Mouse (Mus musculus): Measurements from ENCODE around the gene Dock4. TPM values are rescaled to one million over a fixed set of nuclear protein-coding genes. Genes with fewer than 3 reads are reported as not detected.

Gene Dock4
- polyA plus RNA-seq, 1 experiment from 2014 or later: 2.6 TPM

GRCm38 (mm10) chr12:40523020-40523419, 77.3 kb downstream of the Dock4 start:
- Histone ChIP-seq H3K36me3 (no peaks in the 10 kb centered on the region), H3K9ac (no peak overlapping the region), H3K4me1 (no peaks in the 10 kb centered on the region), H3K27ac (no peak overlapping the region), H3K4me3 (no peak overlapping the region), H3K27me3 (replicated peaks) (no peaks in the 10 kb centered on the region), H3K4me2 (no peak overlapping the region), H3K9me3 (replicated peaks) (no peaks in the 10 kb centered on the region)
- WGBS (ENCODE audit: insufficient replicate concordance): 61% methylated on average over 4 of the region's 4 CpGs
- ATAC-seq: no peak

- H3K4me3 ChIP-seq: no peak overlapping the region
- no peaks in the 10 kb centered on the region for H3K4me1 ChIP-seq
- H3K27ac ChIP-seq: no peak overlapping the region
- 77% methylated on average over 3 of the region's 3 CpGs for WGBS (ENCODE audit: insufficient replicate concordance)
- no peak overlapping the region for H3K9ac ChIP-seq
- H3K27me3 ChIP-seq (replicated peaks): no peaks in the 10 kb centered on the region
- ATAC-seq: no peak
- H3K9me3 ChIP-seq (replicated peaks): no peaks in the 10 kb centered on the region
- no peaks in the 10 kb centered on the region for H3K36me3 ChIP-seq
- H3K4me2 ChIP-seq: no peak overlapping the region
These were observed 79.3 kb downstream of the Dock4 start for GRCm38 (mm10) chr12:40525045-40525444.

- Histone ChIP-seq H3K4me2 (no peak overlapping the region), H3K9ac (no peak overlapping the region), H3K4me3 (no peak overlapping the region), H3K9me3 (replicated peaks) (no peaks in the 10 kb centered on the region), H3K27me3 (replicated peaks) (0 out of 2 replicates have a peak, but pooled peaks cover 3% of the 10 kb centered on the region), H3K36me3 (no peaks in the 10 kb centered on the region), H3K27ac (no peak overlapping the region), H3K4me1 (no peaks in the 10 kb centered on the region)
- no peak for ATAC-seq
- 31% methylated on average over 9 of the region's 9 CpGs for WGBS (ENCODE audit: insufficient replicate concordance)
These were observed 90.2 kb downstream of the Dock4 start for GRCm38 (mm10) chr12:40535655-40536618.

- Histone ChIP-seq H3K4me1 (no peaks in the 10 kb centered on the region), H3K4me2 (no peak overlapping the region), H3K36me3 (no peaks in the 10 kb centered on the region), H3K27ac (no peak overlapping the region), H3K27me3 (replicated peaks) (0 out of 2 replicates have a peak, but pooled peaks cover 3% of the 10 kb centered on the region), H3K9me3 (replicated peaks) (no peaks in the 10 kb centered on the region), H3K4me3 (no peak overlapping the region), H3K9ac (no peak overlapping the region)
- WGBS (ENCODE audit: insufficient replicate concordance): 63% methylated on average over 1 of the region's 1 CpGs
- no peak for ATAC-seq
These were observed 92.1 kb downstream of the Dock4 start for GRCm38 (mm10) chr12:40537826-40538225.

GRCm38 (mm10) chr12:40538318-40538717, 92.6 kb downstream of the Dock4 start:
- H3K4me1 ChIP-seq: no peaks in the 10 kb centered on the region
- no peak overlapping the region for H3K4me3 ChIP-seq
- 0 out of 2 replicates have a peak, but pooled peaks cover 3% of the 10 kb centered on the region for H3K27me3 ChIP-seq (replicated peaks)
- no peak overlapping the region for H3K27ac ChIP-seq
- no peak for ATAC-seq
- no peaks in the 10 kb centered on the region for H3K9me3 ChIP-seq (replicated peaks)
- no peaks in the 10 kb centered on the region for H3K36me3 ChIP-seq
- no peak overlapping the region for H3K9ac ChIP-seq
- WGBS (ENCODE audit: insufficient replicate concordance): 60% methylated on average over 6 of the region's 6 CpGs
- H3K4me2 ChIP-seq: no peak overlapping the region

GRCm38 (mm10) chr12:40538780-40539179, 93.0 kb downstream of the Dock4 start:
- ATAC-seq: no peak
- 76% methylated on average over 6 of the region's 6 CpGs for WGBS (ENCODE audit: insufficient replicate concordance)

GRCm38 (mm10) chr12:40544273-40544672, 98.5 kb downstream of the Dock4 start:
- Histone ChIP-seq H3K36me3 (no peaks in the 10 kb centered on the region), H3K4me3 (no peak overlapping the region), H3K27me3 (replicated peaks) (no peaks in the 10 kb centered on the region), H3K27ac (no peak overlapping the region), H3K4me1 (no peaks in the 10 kb centered on the region), H3K9ac (no peak overlapping the region), H3K9me3 (replicated peaks) (no peaks in the 10 kb centered on the region), H3K4me2 (no peak overlapping the region)
- no peak for ATAC-seq
- WGBS (ENCODE audit: insufficient replicate concordance): 62% methylated on average over 3 of the region's 3 CpGs

More at GRCm38 (mm10) chr12:40538780-40539179, 93.0 kb downstream of the Dock4 start:
- H3K9me3 ChIP-seq (replicated peaks): no peaks in the 10 kb centered on the region
- H3K4me2 ChIP-seq: no peak overlapping the region
- no peak overlapping the region for H3K9ac ChIP-seq
- H3K4me1 ChIP-seq: no peaks in the 10 kb centered on the region
- H3K27ac ChIP-seq: no peak overlapping the region
- H3K27me3 ChIP-seq (replicated peaks): 0 out of 2 replicates have a peak, but pooled peaks cover 3% of the 10 kb centered on the region
- no peaks in the 10 kb centered on the region for H3K36me3 ChIP-seq
- no peak overlapping the region for H3K4me3 ChIP-seq

GRCm38 (mm10) chr12:40546827-40547226, 101.1 kb downstream of the Dock4 start:
- 55% methylated on average over 5 of the region's 5 CpGs for WGBS (ENCODE audit: insufficient replicate concordance)
- H3K36me3 ChIP-seq: no peaks in the 10 kb centered on the region
- H3K27me3 ChIP-seq (replicated peaks): no peaks in the 10 kb centered on the region
- no peak overlapping the region for H3K9ac ChIP-seq
- no peak overlapping the region for H3K4me3 ChIP-seq
- no peak overlapping the region for H3K4me2 ChIP-seq
- H3K9me3 ChIP-seq (replicated peaks): no peaks in the 10 kb centered on the region
- no peaks in the 10 kb centered on the region for H3K4me1 ChIP-seq
- H3K27ac ChIP-seq: no peak overlapping the region
- ATAC-seq: no peak

- Histone ChIP-seq H3K9me3 (replicated peaks) (no peaks in the 10 kb centered on the region), H3K36me3 (no peaks in the 10 kb centered on the region), H3K4me3 (no peak overlapping the region), H3K4me1 (no peaks in the 10 kb centered on the region), H3K9ac (no peak overlapping the region), H3K27me3 (replicated peaks) (no peaks in the 10 kb centered on the region), H3K4me2 (no peak overlapping the region), H3K27ac (no peak overlapping the region)
- WGBS (ENCODE audit: insufficient replicate concordance): 78% methylated on average over 3 of the region's 3 CpGs
- no peak for ATAC-seq
These were observed 105.6 kb downstream of the Dock4 start for GRCm38 (mm10) chr12:40551317-40551716.

GRCm38 (mm10) chr12:40552201-40552600, 106.4 kb downstream of the Dock4 start:
- no peak overlapping the region for H3K27ac ChIP-seq
- no peak overlapping the region for H3K4me2 ChIP-seq
- H3K36me3 ChIP-seq: no peaks in the 10 kb centered on the region
- 27% methylated on average over 1 of the region's 1 CpGs for WGBS (ENCODE audit: insufficient replicate concordance)
- no peak overlapping the region for H3K9ac ChIP-seq
- ATAC-seq: no peak
- H3K4me1 ChIP-seq: no peaks in the 10 kb centered on the region
- H3K27me3 ChIP-seq (replicated peaks): no peaks in the 10 kb centered on the region
- H3K4me3 ChIP-seq: no peak overlapping the region
- no peaks in the 10 kb centered on the region for H3K9me3 ChIP-seq (replicated peaks)

GRCm38 (mm10) chr12:40553929-40554328, 108.2 kb downstream of the Dock4 start:
- Histone ChIP-seq H3K36me3 (no peaks in the 10 kb centered on the region), H3K9ac (no peak overlapping the region), H3K4me3 (no peak overlapping the region), H3K4me2 (no peak overlapping the region), H3K4me1 (no peaks in the 10 kb centered on the region), H3K9me3 (replicated peaks) (no peaks in the 10 kb centered on the region), H3K27ac (no peak overlapping the region), H3K27me3 (replicated peaks) (no peaks in the 10 kb centered on the region)
- WGBS (ENCODE audit: insufficient replicate concordance): 75% methylated on average over 2 of the region's 2 CpGs
- no peak for ATAC-seq

- Histone ChIP-seq H3K4me2 (no peak overlapping the region), H3K36me3 (no peaks in the 10 kb centered on the region), H3K9ac (no peak overlapping the region), H3K27ac (no peak overlapping the region), H3K4me3 (no peak overlapping the region), H3K9me3 (replicated peaks) (no peaks in the 10 kb centered on the region), H3K27me3 (replicated peaks) (no peaks in the 10 kb centered on the region), H3K4me1 (no peaks in the 10 kb centered on the region)
- WGBS (ENCODE audit: insufficient replicate concordance): 71% methylated on average over 6 of the region's 6 CpGs
- no peak for ATAC-seq
These were observed 109.3 kb downstream of the Dock4 start for GRCm38 (mm10) chr12:40554941-40555511.
